Mouse (Mus musculus): Measurements from ENCODE around the gene 1110059E24Rik. TPM values are rescaled to one million over a fixed set of nuclear protein-coding genes. Genes with fewer than 3 reads are reported as not detected.

The 1110059E24Rik gene
- polyA plus RNA-seq, 1 experiment from 2014 or later = 53.6 TPM

- Histone ChIP-seq H3K27ac (no peak overlapping the region), H3K36me3 (no peaks in the 10 kb centered on the region), H3K4me3 (replicated peaks) (no peak overlapping the region), H3K4me2 (no peak overlapping the region), H3K9me3 (no peaks in the 10 kb centered on the region), H3K9ac (no peak overlapping the region), H3K27me3 (replicated peaks) (no peaks in the 10 kb centered on the region), H3K4me1 (no peaks in the 10 kb centered on the region)
- ATAC-seq (ENCODE audit: insufficient read depth, low FRiP score, low read depth) = no peak
- WGBS = 82% methylated on average over 5 of the region's 5 CpGs
Measured at GRCm38 (mm10) chr19:21566484-21566883, 86.3 kb downstream of the 1110059E24Rik start.

GRCm38 (mm10) chr19:21564461-21564797 is 88.3 kb downstream of the 1110059E24Rik start:
- no peak overlapping the region for H3K9ac ChIP-seq
- no peak overlapping the region for H3K4me2 ChIP-seq
- H3K4me3 ChIP-seq (replicated peaks) = no peak overlapping the region
- no peaks in the 10 kb centered on the region for H3K9me3 ChIP-seq
- no peak overlapping the region for H3K27ac ChIP-seq
- H3K36me3 ChIP-seq = no peaks in the 10 kb centered on the region
- 10% methylated on average over 1 of the region's 1 CpGs for WGBS
- ATAC-seq (ENCODE audit: insufficient read depth, low FRiP score, low read depth) = no peak
- no peaks in the 10 kb centered on the region for H3K27me3 ChIP-seq (replicated peaks)
- H3K4me1 ChIP-seq = no peaks in the 10 kb centered on the region

- H3K9me3 ChIP-seq = no peaks in the 10 kb centered on the region
- H3K27me3 ChIP-seq (replicated peaks) = no peaks in the 10 kb centered on the region
- 30% methylated on average over 11 of the region's 11 CpGs for WGBS
- no peak overlapping the region for H3K4me2 ChIP-seq
- H3K9ac ChIP-seq = no peak overlapping the region
- H3K4me1 ChIP-seq = no peaks in the 10 kb centered on the region
- H3K4me3 ChIP-seq (replicated peaks) = no peak overlapping the region
- ATAC-seq (ENCODE audit: insufficient read depth, low FRiP score, low read depth) = no peak
- H3K27ac ChIP-seq = no peak overlapping the region
- no peaks in the 10 kb centered on the region for H3K36me3 ChIP-seq
Measured at GRCm38 (mm10) chr19:21563789-21564460, 88.9 kb downstream of the 1110059E24Rik start.

- Histone ChIP-seq H3K36me3 (no peaks in the 10 kb centered on the region), H3K4me2 (no peak overlapping the region), H3K9me3 (no peaks in the 10 kb centered on the region), H3K27me3 (replicated peaks) (no peaks in the 10 kb centered on the region), H3K4me3 (replicated peaks) (no peak overlapping the region), H3K9ac (no peak overlapping the region), H3K4me1 (no peaks in the 10 kb centered on the region), H3K27ac (no peak overlapping the region)
- 75% methylated on average over 3 of the region's 3 CpGs for WGBS
- no peak for ATAC-seq (ENCODE audit: insufficient read depth, low FRiP score, low read depth)
Measured at GRCm38 (mm10) chr19:21562996-21563395, 89.8 kb downstream of the 1110059E24Rik start.

GRCm38 (mm10) chr19:21552801-21553200 is 100.0 kb downstream of the 1110059E24Rik start:
- Histone ChIP-seq H3K4me1 (no peaks in the 10 kb centered on the region), H3K36me3 (no peaks in the 10 kb centered on the region), H3K27ac (no peak overlapping the region), H3K4me3 (replicated peaks) (no peak overlapping the region), H3K9ac (no peak overlapping the region), H3K4me2 (no peak overlapping the region), H3K27me3 (replicated peaks) (no peaks in the 10 kb centered on the region), H3K9me3 (no peaks in the 10 kb centered on the region)
- 72% methylated on average over 9 of the region's 9 CpGs for WGBS
- no peak for ATAC-seq (ENCODE audit: insufficient read depth, low FRiP score, low read depth)

GRCm38 (mm10) chr19:21551921-21552536 is 100.7 kb downstream of the 1110059E24Rik start:
- H3K9ac ChIP-seq = no peak overlapping the region
- no peaks in the 10 kb centered on the region for H3K9me3 ChIP-seq
- no peak overlapping the region for H3K4me3 ChIP-seq (replicated peaks)
- H3K4me1 ChIP-seq = no peaks in the 10 kb centered on the region
- H3K27ac ChIP-seq = no peak overlapping the region
- no peaks in the 10 kb centered on the region for H3K36me3 ChIP-seq
- 60% methylated on average over 5 of the region's 5 CpGs for WGBS
- no peak for ATAC-seq (ENCODE audit: insufficient read depth, low FRiP score, low read depth)
- no peaks in the 10 kb centered on the region for H3K27me3 ChIP-seq (replicated peaks)
- no peak overlapping the region for H3K4me2 ChIP-seq

- H3K27me3 ChIP-seq (replicated peaks) = no peaks in the 10 kb centered on the region
- H3K36me3 ChIP-seq = no peaks in the 10 kb centered on the region
- ATAC-seq (ENCODE audit: insufficient read depth, low FRiP score, low read depth) = no peak
- no peak overlapping the region for H3K9ac ChIP-seq
- H3K4me3 ChIP-seq (replicated peaks) = no peak overlapping the region
- H3K4me2 ChIP-seq = no peak overlapping the region
- no peaks in the 10 kb centered on the region for H3K4me1 ChIP-seq
- whole genome bisulfite sequencing = 89% methylated on average over 3 of the region's 3 CpGs
- H3K9me3 ChIP-seq = no peaks in the 10 kb centered on the region
- H3K27ac ChIP-seq = no peak overlapping the region
Measured at GRCm38 (mm10) chr19:21549713-21550112, 103.1 kb downstream of the 1110059E24Rik start.

GRCm38 (mm10) chr19:21548947-21549346 is 103.8 kb downstream of the 1110059E24Rik start:
- Histone ChIP-seq H3K9ac (no peak overlapping the region), H3K27ac (no peak overlapping the region), H3K9me3 (no peaks in the 10 kb centered on the region), H3K4me2 (no peak overlapping the region), H3K4me3 (replicated peaks) (no peak overlapping the region), H3K36me3 (no peaks in the 10 kb centered on the region), H3K4me1 (no peaks in the 10 kb centered on the region), H3K27me3 (replicated peaks) (no peaks in the 10 kb centered on the region)
- WGBS = 57% methylated on average over 3 of the region's 3 CpGs
- no peak for ATAC-seq (ENCODE audit: insufficient read depth, low FRiP score, low read depth)

GRCm38 (mm10) chr19:21537125-21537524 is 115.7 kb downstream of the 1110059E24Rik start:
- Histone ChIP-seq H3K27me3 (replicated peaks) (no peaks in the 10 kb centered on the region), H3K9me3 (no peaks in the 10 kb centered on the region), H3K9ac (no peak overlapping the region), H3K4me3 (replicated peaks) (no peak overlapping the region), H3K36me3 (no peaks in the 10 kb centered on the region), H3K27ac (no peak overlapping the region), H3K4me2 (no peak overlapping the region), H3K4me1 (no peaks in the 10 kb centered on the region)
- WGBS = 24% methylated on average over 3 of the region's 3 CpGs
- ATAC-seq (ENCODE audit: insufficient read depth, low FRiP score, low read depth) = no peak

Other genes starting within 250 kb of the 1110059E24Rik start
- gene Gda, start 179.5 kb downstream of the 1110059E24Rik start, polyA plus RNA-seq (2015; fragmentation: Nextera tagmentation; extraction: Ambion mirVana) = 2.7 and 3.4 TPM in 2 replicates
- gene Abhd17b, start 209 bp upstream of the 1110059E24Rik start, polyA plus RNA-seq (2015; fragmentation: Nextera tagmentation; extraction: Ambion mirVana) = 25.4 and 25.5 TPM in 2 replicates
- gene Cemip2, start 125.4 kb upstream of the 1110059E24Rik start, polyA plus RNA-seq (2015; fragmentation: Nextera tagmentation; extraction: Ambion mirVana) = 12.9 and 13.8 TPM in 2 replicates